Mouse (Mus musculus): ENCODE results near the gene Atp6v0e2. TPM values are rescaled to one million over a fixed set of nuclear protein-coding genes. Genes with fewer than 3 reads are reported as not detected.

Gene Atp6v0e2
- total and polyA plus RNA-seq, 2 experiments from 2014 or later, result 325 to 414 TPM

- H3K9ac ChIP-seq, result no peak overlapping the region
- H3K36me3 ChIP-seq (ENCODE audit: insufficient read depth), result peaks cover 3% of the 10 kb centered on the region; the same call in 1 of the 2 replicates
- WGBS, result 82% methylated on average over 10 of the region's 10 CpGs
- no peak for ATAC-seq
- H3K27ac ChIP-seq (ENCODE audit: low read depth, low read length), result no peak overlapping the region
- no peak overlapping the region for H3K4me2 ChIP-seq (ENCODE audit: low read depth)
- H3K4me1 ChIP-seq (ENCODE audit: insufficient read depth), result no peaks in the 10 kb centered on the region
- H3K9me3 ChIP-seq (ENCODE audit: low read length), result no peaks in the 10 kb centered on the region
- no peak for TF ChIP-seq CTCF (IDR thresholded peaks at IDR 0.05; ENCODE audit: low read depth)
- DNase-seq, result no peak
- H3K27me3 ChIP-seq (ENCODE audit: insufficient read depth, low read length), result no peaks in the 10 kb centered on the region
- no peak overlapping the region for H3K4me3 ChIP-seq (ENCODE audit: low read depth, low read length)
Observed at GRCm38 (mm10) chr6:48573280-48573679, 35.9 kb downstream of the Atp6v0e2 start.

- H3K9me3 ChIP-seq (ENCODE audit: low read length), result no peaks in the 10 kb centered on the region
- no peak overlapping the region for H3K4me3 ChIP-seq (ENCODE audit: low read depth, low read length)
- ATAC-seq (no peak), DNase-seq (no peak)
- no peak for TF ChIP-seq CTCF (IDR thresholded peaks at IDR 0.05; ENCODE audit: low read depth)
- no peak overlapping the region for H3K4me2 ChIP-seq (ENCODE audit: low read depth)
- H3K27ac ChIP-seq (ENCODE audit: low read depth, low read length), result no peak overlapping the region
- H3K9ac ChIP-seq, result no peak overlapping the region
- WGBS, result 84% methylated on average over 3 of the region's 3 CpGs
- H3K36me3 ChIP-seq (ENCODE audit: insufficient read depth), result no peaks in the 10 kb centered on the region
- no peaks in the 10 kb centered on the region for H3K4me1 ChIP-seq (ENCODE audit: insufficient read depth)
- no peaks in the 10 kb centered on the region for H3K27me3 ChIP-seq (ENCODE audit: insufficient read depth, low read length)
Observed at GRCm38 (mm10) chr6:48573981-48574380, 36.6 kb downstream of the Atp6v0e2 start.

DNA sequence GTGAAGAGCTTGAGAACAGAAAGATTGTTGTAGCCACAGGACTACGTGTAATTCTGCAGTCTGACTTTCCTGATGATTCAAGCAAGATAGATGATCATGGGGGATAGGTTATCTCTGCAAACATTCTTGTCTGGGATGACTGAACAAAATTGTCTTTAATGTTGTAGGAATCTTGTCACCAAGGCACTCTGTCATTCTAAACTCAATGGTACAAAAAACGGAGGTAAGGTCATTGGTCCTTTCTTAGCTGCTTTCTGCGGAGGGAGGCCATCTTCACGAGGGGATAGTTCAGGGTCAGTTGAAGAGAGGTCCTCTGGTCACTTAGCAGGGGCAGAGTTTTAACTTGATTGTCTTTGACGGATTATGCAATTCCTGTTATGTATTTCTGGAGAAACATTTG lies 41.3 kb downstream of the Atp6v0e2 start:
- H3K4me1 ChIP-seq (ENCODE audit: insufficient read depth), result no peaks in the 10 kb centered on the region
- WGBS, result 69% methylated on average over 5 of the region's 5 CpGs
- H3K36me3 ChIP-seq (ENCODE audit: insufficient read depth), result no peaks in the 10 kb centered on the region
- H3K9ac ChIP-seq, result no peak overlapping the region
- TF ChIP-seq CTCF (IDR thresholded peaks at IDR 0.05; ENCODE audit: low read depth), result no peak
- H3K4me2 ChIP-seq (ENCODE audit: low read depth), result no peak overlapping the region
- H3K27ac ChIP-seq (ENCODE audit: low read depth, low read length), result no peak overlapping the region
- H3K9me3 ChIP-seq (ENCODE audit: low read length), result no peaks in the 10 kb centered on the region
- DNase-seq (no peak), ATAC-seq (no peak)
- H3K4me3 ChIP-seq (ENCODE audit: low read depth, low read length), result no peak overlapping the region
- no peaks in the 10 kb centered on the region for H3K27me3 ChIP-seq (ENCODE audit: insufficient read depth, low read length)

GRCm38 (mm10) chr6:48579215-48579648 lies 41.8 kb downstream of the Atp6v0e2 start:
- Histone ChIP-seq H3K4me3 (ENCODE audit: low read depth, low read length) (no peak overlapping the region), H3K9me3 (ENCODE audit: low read length) (no peaks in the 10 kb centered on the region), H3K9ac (no peak overlapping the region), H3K36me3 (ENCODE audit: insufficient read depth) (no peaks in the 10 kb centered on the region), H3K4me1 (ENCODE audit: insufficient read depth) (no peaks in the 10 kb centered on the region), H3K4me2 (ENCODE audit: low read depth) (no peak overlapping the region), H3K27me3 (ENCODE audit: insufficient read depth, low read length) (no peaks in the 10 kb centered on the region), H3K27ac (ENCODE audit: low read depth, low read length) (no peak overlapping the region)
- DNase-seq (no peak), ATAC-seq (no peak)
- WGBS, result 42% methylated on average over 5 of the region's 5 CpGs
- no peak for TF ChIP-seq CTCF (IDR thresholded peaks at IDR 0.05; ENCODE audit: low read depth)

DNA sequence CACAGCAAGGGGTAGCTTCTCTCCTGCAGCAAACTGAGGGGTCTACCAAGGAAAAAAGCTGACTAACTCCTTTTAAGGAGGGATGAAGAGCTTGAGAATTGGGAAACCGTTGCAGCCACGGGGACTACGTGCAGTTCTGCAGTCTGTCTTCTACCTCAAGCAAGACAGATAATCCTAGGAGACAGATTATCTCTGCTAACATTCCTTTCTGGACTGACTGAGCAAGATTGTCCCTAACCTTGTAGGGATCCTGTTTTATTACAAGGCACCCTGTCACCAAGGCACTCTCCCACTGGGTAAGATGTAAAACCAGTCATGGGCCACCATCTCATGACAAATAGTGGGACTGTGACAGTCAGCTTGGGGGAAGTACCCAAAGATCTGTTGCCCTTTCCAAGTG lies 43.8 kb downstream of the Atp6v0e2 start:
- Histone ChIP-seq H3K27me3 (ENCODE audit: insufficient read depth, low read length) (no peaks in the 10 kb centered on the region), H3K4me2 (ENCODE audit: low read depth) (no peak overlapping the region), H3K4me3 (ENCODE audit: low read depth, low read length) (no peak overlapping the region), H3K4me1 (ENCODE audit: insufficient read depth) (no peaks in the 10 kb centered on the region), H3K36me3 (ENCODE audit: insufficient read depth) (no peaks in the 10 kb centered on the region), H3K27ac (ENCODE audit: low read depth, low read length) (no peak overlapping the region), H3K9me3 (ENCODE audit: low read length) (no peaks in the 10 kb centered on the region), H3K9ac (no peak overlapping the region)
- no peak for TF ChIP-seq CTCF (IDR thresholded peaks at IDR 0.05; ENCODE audit: low read depth)
- ATAC-seq (no peak), DNase-seq (no peak)
- 40% methylated on average over 3 of the region's 3 CpGs for WGBS

DNA sequence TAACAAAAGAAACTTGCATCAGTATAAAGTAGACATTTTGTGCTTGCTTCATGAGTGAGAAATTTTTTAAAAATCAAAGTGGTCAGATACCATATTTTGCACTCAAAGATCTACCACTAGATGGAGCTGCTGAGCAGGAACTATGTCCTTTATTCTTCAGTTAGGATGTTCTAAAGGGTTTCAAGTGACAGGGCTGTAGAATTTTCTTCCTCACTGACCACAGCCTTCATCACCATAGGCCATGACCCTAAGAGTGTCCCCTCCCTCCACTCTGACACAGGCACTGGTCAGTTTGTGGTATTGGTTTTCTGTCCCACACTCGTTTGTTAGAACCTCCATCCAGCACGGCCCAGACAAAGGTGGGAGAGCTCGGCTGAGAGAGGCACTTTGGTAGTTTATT lies 44.6 kb downstream of the Atp6v0e2 start:
- DNase-seq (peak; percentile 83), ATAC-seq (peak; percentile 59; the same call in 1 of the 2 replicates)
- no peaks in the 10 kb centered on the region for H3K4me1 ChIP-seq (ENCODE audit: insufficient read depth)
- no peak overlapping the region for H3K27ac ChIP-seq (ENCODE audit: low read depth, low read length)
- no peak overlapping the region for H3K4me2 ChIP-seq (ENCODE audit: low read depth)
- H3K36me3 ChIP-seq (ENCODE audit: insufficient read depth), result no peaks in the 10 kb centered on the region
- no peak overlapping the region for H3K9ac ChIP-seq
- H3K4me3 ChIP-seq (ENCODE audit: low read depth, low read length), result no peak overlapping the region
- H3K9me3 ChIP-seq (ENCODE audit: low read length), result no peaks in the 10 kb centered on the region
- peak; percentile 83 for TF ChIP-seq CTCF (IDR thresholded peaks at IDR 0.05; ENCODE audit: low read depth)
- 61% methylated on average over 3 of the region's 3 CpGs for WGBS
- H3K27me3 ChIP-seq (ENCODE audit: insufficient read depth, low read length), result no peaks in the 10 kb centered on the region

DNA sequence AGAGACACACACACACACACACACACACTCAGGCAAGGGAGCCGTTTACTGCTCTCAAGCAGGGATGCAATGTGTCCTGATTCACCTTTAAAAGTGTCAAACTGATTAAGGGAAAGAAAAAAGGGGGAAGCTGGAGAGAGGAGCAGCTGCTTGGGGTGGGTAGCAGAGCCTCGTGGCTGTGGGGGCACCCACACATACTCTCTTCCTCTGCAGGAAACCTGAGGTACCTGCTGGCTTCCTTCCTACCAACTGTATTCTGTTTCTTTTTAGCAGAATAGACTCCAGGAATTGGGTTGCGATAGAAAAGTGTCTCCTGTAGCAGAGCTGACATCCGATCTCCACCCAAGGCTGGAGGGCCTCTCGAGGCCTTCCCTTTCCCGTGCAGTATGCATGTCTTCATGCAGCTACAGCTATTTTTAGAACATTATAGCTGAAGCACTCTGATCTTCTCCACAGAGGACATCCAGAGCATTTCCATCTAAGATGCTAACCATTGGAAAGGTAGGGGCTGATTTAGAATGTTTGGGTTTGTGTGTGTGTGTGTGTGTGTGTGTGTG lies 51.9 kb downstream of the Atp6v0e2 start, which contains the start of gene Gm45021:
Gm45021 (plus strand) TSS at position 417 of the 557 bp plus-strand sequence.
- Histone ChIP-seq H3K27ac (ENCODE audit: low read depth, low read length) (no peak within 1 kb of the TSS), H3K9me3 (ENCODE audit: low read length) (no peaks in the 10 kb centered on the region), H3K4me1 (ENCODE audit: insufficient read depth) (0 out of 2 replicates have a peak, but pooled peaks cover 3% of the 10 kb centered on the region), H3K4me2 (ENCODE audit: low read depth) (no peak within 1 kb of the TSS), H3K4me3 (ENCODE audit: low read depth, low read length) (no peak within 1 kb of the TSS), H3K36me3 (ENCODE audit: insufficient read depth) (no peaks in the 10 kb centered on the region), H3K9ac (no peak within 1 kb of the TSS), H3K27me3 (ENCODE audit: insufficient read depth, low read length) (no peaks in the 10 kb centered on the region)
- DNase-seq, result no peak
- 72% methylated on average over 6 of the region's 6 CpGs for WGBS
- no peak for TF ChIP-seq CTCF (IDR thresholded peaks at IDR 0.05; ENCODE audit: low read depth)
- no peak for ATAC-seq

Other genes starting within 250 kb of the Atp6v0e2 start
- gene Krba1, start 142.0 kb upstream of the Atp6v0e2 start, total RNA-seq (2014; rRNA removed), result 35.9 and 49.9 TPM in 2 replicates
- gene Krba1, start 142.0 kb upstream of the Atp6v0e2 start, polyA plus RNA-seq (2015; fragmentation: Nextera tagmentation; extraction: Ambion mirVana), result 14.2 and 20.4 TPM in 2 replicates
- 19.2 and 28.6 TPM in 2 replicates for gene Zfp467, start 91.8 kb upstream of the Atp6v0e2 start, total RNA-seq (2014; rRNA removed)
- gene Zfp467, start 91.8 kb upstream of the Atp6v0e2 start, polyA plus RNA-seq (2015; fragmentation: Nextera tagmentation; extraction: Ambion mirVana), result 39.6 and 40.4 TPM in 2 replicates
- 0.24 and 1.3 TPM in 2 replicates for gene Sspo, start 89.4 kb upstream of the Atp6v0e2 start, total RNA-seq (2014; rRNA removed)
- gene Sspo, start 89.4 kb upstream of the Atp6v0e2 start, polyA plus RNA-seq (2015; fragmentation: Nextera tagmentation; extraction: Ambion mirVana), result 0.08 and 0.27 TPM in 2 replicates
- gene Lrrc61, start 17.2 kb downstream of the Atp6v0e2 start, total RNA-seq (2014; rRNA removed), result 27.5 and 28.7 TPM in 2 replicates
- gene Lrrc61, start 17.2 kb downstream of the Atp6v0e2 start, polyA plus RNA-seq (2015; fragmentation: Nextera tagmentation; extraction: Ambion mirVana), result 16.8 and 20.9 TPM in 2 replicates
- gene Rarres2, start 35.2 kb downstream of the Atp6v0e2 start, total RNA-seq (2014; rRNA removed), result 8.0 and 9.1 TPM in 2 replicates
- gene Rarres2, start 35.2 kb downstream of the Atp6v0e2 start, polyA plus RNA-seq (2015; fragmentation: Nextera tagmentation; extraction: Ambion mirVana), result 12.0 and 13.1 TPM in 2 replicates
- gene Gm45021, start 52.0 kb downstream of the Atp6v0e2 start, total RNA-seq (2014; rRNA removed), result 1.2 TPM in 1 of 2 replicates, not detected in the other
- not detected in 2 replicates for gene Gm45021, start 52.0 kb downstream of the Atp6v0e2 start, polyA plus RNA-seq (2015; fragmentation: Nextera tagmentation; extraction: Ambion mirVana)
- gene Repin1, start 56.3 kb downstream of the Atp6v0e2 start, total RNA-seq (2014; rRNA removed), result 40.7 and 55.0 TPM in 2 replicates
- gene Repin1, start 56.3 kb downstream of the Atp6v0e2 start, polyA plus RNA-seq (2015; fragmentation: Nextera tagmentation; extraction: Ambion mirVana), result 26.4 and 29.3 TPM in 2 replicates
- gene Gm44965, start 56.3 kb downstream of the Atp6v0e2 start, total RNA-seq (2014; rRNA removed), result not detected in 2 replicates
- gene Gm44965, start 56.3 kb downstream of the Atp6v0e2 start, polyA plus RNA-seq (2015; fragmentation: Nextera tagmentation; extraction: Ambion mirVana), result 1.2 TPM in 1 of 2 replicates, not detected in the other
- gene Zfp775, start 64.4 kb downstream of the Atp6v0e2 start, total RNA-seq (2014; rRNA removed), result 10.2 and 10.3 TPM in 2 replicates
- 8.9 and 11.5 TPM in 2 replicates for gene Zfp775, start 64.4 kb downstream of the Atp6v0e2 start, polyA plus RNA-seq (2015; fragmentation: Nextera tagmentation; extraction: Ambion mirVana)
- gene AI854703, start 89.1 kb downstream of the Atp6v0e2 start, total RNA-seq (2014; rRNA removed), result 24.4 and 24.5 TPM in 2 replicates
- gene AI854703, start 89.1 kb downstream of the Atp6v0e2 start, polyA plus RNA-seq (2015; fragmentation: Nextera tagmentation; extraction: Ambion mirVana), result 18.5 and 23.8 TPM in 2 replicates
- gene Gimap8, start 109.6 kb downstream of the Atp6v0e2 start, total RNA-seq (2014; rRNA removed), result 0.69 and 2.2 TPM in 2 replicates
- 0.45 and 0.46 TPM in 2 replicates for gene Gimap8, start 109.6 kb downstream of the Atp6v0e2 start, polyA plus RNA-seq (2015; fragmentation: Nextera tagmentation; extraction: Ambion mirVana)
- 1.4 and 1.5 TPM in 2 replicates for gene Gimap9, start 138.5 kb downstream of the Atp6v0e2 start, total RNA-seq (2014; rRNA removed)
- 0.79 and 1.3 TPM in 2 replicates for gene Gimap9, start 138.5 kb downstream of the Atp6v0e2 start, polyA plus RNA-seq (2015; fragmentation: Nextera tagmentation; extraction: Ambion mirVana)
- gene Gimap4, start 146.9 kb downstream of the Atp6v0e2 start, total RNA-seq (2014; rRNA removed), result 0.52 and 2.1 TPM in 2 replicates
- 0.48 and 0.70 TPM in 2 replicates for gene Gimap4, start 146.9 kb downstream of the Atp6v0e2 start, polyA plus RNA-seq (2015; fragmentation: Nextera tagmentation; extraction: Ambion mirVana)
- gene Gimap6, start 170.6 kb downstream of the Atp6v0e2 start, total RNA-seq (2014; rRNA removed), result 6.5 and 6.6 TPM in 2 replicates
- 5.8 and 6.5 TPM in 2 replicates for gene Gimap6, start 170.6 kb downstream of the Atp6v0e2 start, polyA plus RNA-seq (2015; fragmentation: Nextera tagmentation; extraction: Ambion mirVana)
- gene Gm28053, start 181.0 kb downstream of the Atp6v0e2 start, total RNA-seq (2014; rRNA removed), result not detected in 2 replicates
- gene Gm28053, start 181.0 kb downstream of the Atp6v0e2 start, polyA plus RNA-seq (2015; fragmentation: Nextera tagmentation; extraction: Ambion mirVana), result 0.57 TPM in 1 of 2 replicates, not detected in the other
- gene Gimap7, start 181.0 kb downstream of the Atp6v0e2 start, total RNA-seq (2014; rRNA removed), result not detected in 2 replicates
- not detected in 2 replicates for gene Gimap7, start 181.0 kb downstream of the Atp6v0e2 start, polyA plus RNA-seq (2015; fragmentation: Nextera tagmentation; extraction: Ambion mirVana)
- 1.3 TPM in 2 replicates for gene Gimap1, start 201.4 kb downstream of the Atp6v0e2 start, total RNA-seq (2014; rRNA removed)
- 3.4 and 3.8 TPM in 2 replicates for gene Gimap1, start 201.4 kb downstream of the Atp6v0e2 start, polyA plus RNA-seq (2015; fragmentation: Nextera tagmentation; extraction: Ambion mirVana)
- 0.62 and 1.4 TPM in 2 replicates for gene Gimap5, start 208.6 kb downstream of the Atp6v0e2 start, total RNA-seq (2014; rRNA removed)
- gene Gimap5, start 208.6 kb downstream of the Atp6v0e2 start, polyA plus RNA-seq (2015; fragmentation: Nextera tagmentation; extraction: Ambion mirVana), result 1.7 and 3.7 TPM in 2 replicates
- not detected in 2 replicates for gene Gimap3, start 233.2 kb downstream of the Atp6v0e2 start, total RNA-seq (2014; rRNA removed)
- gene Gimap3, start 233.2 kb downstream of the Atp6v0e2 start, polyA plus RNA-seq (2015; fragmentation: Nextera tagmentation; extraction: Ambion mirVana), result not detected in 2 replicates